Mouse (Mus musculus) heart, embryonic 16.5 days (tissue): ENCODE data around the gene B3galt4. TPM values are rescaled to one million over a fixed set of nuclear protein-coding genes. Genes with fewer than 3 reads are reported as not detected.

Source experiments
- ATAC-seq: fragments of 200-750 bp; cut with Nextera tagmentation; replicated peaks from 2 replicates; pipeline ENCODE4 v1.8.0; 2017; ENCODE audit warnings: moderate number of reproducible peaks; ENCODE audit not compliant: insufficient read depth, low FRiP score; ENCODE audit errors: extremely low read depth
- H3K27ac ChIP-seq: fragments of 300-500 bp; sonication (generic); 2 replicates; pipeline ENCODE4 v1.5.1; 2014; ENCODE audit warnings: mild to moderate bottlenecking, low read length, control low read depth, moderate library complexity
- H3K27me3 ChIP-seq: fragments of 300-500 bp; sonication (generic); 2 replicates; pipeline ENCODE4 v1.6.1; 2014; ENCODE audit warnings: low read length, mixed read lengths; ENCODE audit not compliant: control insufficient read depth, insufficient read depth
- H3K36me3 ChIP-seq: fragments of 300-500 bp; sonication (generic); 2 replicates; pipeline ENCODE4 v1.6.1; 2014; ENCODE audit not compliant: control insufficient read depth, insufficient read depth
- H3K4me1 ChIP-seq: fragments of 300-500 bp; sonication (generic); 2 replicates; pipeline ENCODE4 v1.6.1; 2014; ENCODE audit warnings: low read length, mixed read lengths; ENCODE audit not compliant: control insufficient read depth, insufficient read depth
- H3K4me2 ChIP-seq: fragments of 300-500 bp; sonication (generic); 2 replicates; pipeline ENCODE4 v1.6.1; 2014; ENCODE audit warnings: low read depth, mild to moderate bottlenecking, control low read depth, low read length
- H3K4me3 ChIP-seq: fragments of 300-500 bp; sonication (generic); 2 replicates; pipeline ENCODE4 v1.5.1; 2014; ENCODE audit warnings: mild to moderate bottlenecking, control low read depth, low read length
- H3K9ac ChIP-seq: fragments of 300-500 bp; sonication (generic); 2 replicates; pipeline ENCODE4 v1.6.1; 2014; ENCODE audit warnings: low read length, control low read depth
- H3K9me3 ChIP-seq: fragments of 300-500 bp; sonication (generic); replicated peaks from 2 replicates; pipeline ENCODE4 v1.6.1; 2016; ENCODE audit warnings: low read length; ENCODE audit not compliant: control insufficient read depth
- WGBS: fragments of 180-500 bp; shearing (Covaris S2); extraction: QIAGEN DNeasy Blood & Tissue Kit; methylation state at CpG from one replicate; pipeline ENCODE4 v1.1.7; 2014; 5-methylcytosine and 5-hydroxymethylcytosine counted together
- polyA plus RNA-seq: library from polyadenylated mRNA; unstranded; fragments of >200 nt; fragmentation: Nextera tagmentation; extraction: Ambion mirVana; gene quantifications from 2 replicates; pipeline ENCODE4 v1.2.1, GENCODE M21; 2015

Gene B3galt4
- polyA plus RNA-seq, 1 experiment from 2014 or later, result 5.8 TPM

GRCm38 (mm10) chr17:33914969-33915391 is 36.3 kb downstream of the B3galt4 start:
- H3K4me1 ChIP-seq, result peaks cover 30% of the 10 kb centered on the region
- H3K27ac ChIP-seq, result no peak overlapping the region
- peak overlapping the region; percentile 52; the same call in 1 of the 2 replicates for H3K9ac ChIP-seq

DNA sequence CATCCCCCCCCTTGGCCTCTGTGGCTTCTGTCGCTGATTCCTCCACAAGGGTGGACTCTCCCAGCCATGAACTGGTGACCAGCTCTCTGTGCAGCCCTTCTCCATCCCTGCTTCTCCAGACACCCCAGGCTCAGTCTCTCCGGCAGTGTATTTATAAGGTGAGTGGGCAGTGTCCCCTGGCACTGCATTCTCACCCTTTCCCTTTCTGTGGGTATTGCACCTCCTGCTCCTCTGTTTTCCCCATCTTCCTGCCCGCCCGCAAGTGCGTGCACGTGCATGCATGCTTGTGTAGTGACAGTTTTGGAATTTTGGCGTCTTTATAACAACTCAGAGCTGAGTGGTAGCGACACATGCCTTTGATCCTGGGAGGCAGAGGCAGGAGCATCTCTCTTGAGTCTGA is 37.4 kb downstream of the B3galt4 start:
- Histone ChIP-seq H3K4me1 (peaks cover 26% of the 10 kb centered on the region), H3K4me2 (no peak overlapping the region), H3K9ac (no peak overlapping the region), H3K36me3 (peaks cover 43% of the 10 kb centered on the region), H3K27me3 (no peaks in the 10 kb centered on the region), H3K4me3 (no peak overlapping the region), H3K9me3 (no peaks in the 10 kb centered on the region), H3K27ac (no peak overlapping the region)
- 95% methylated on average over 8 of the region's 8 CpGs for WGBS
- no peak for ATAC-seq

More at GRCm38 (mm10) chr17:33914969-33915391, 36.3 kb downstream of the B3galt4 start:
- no peak for ATAC-seq
- Histone ChIP-seq H3K27me3 (no peaks in the 10 kb centered on the region), H3K4me3 (peak overlapping the region; percentile 74), H3K9me3 (no peaks in the 10 kb centered on the region), H3K36me3 (peaks cover 43% of the 10 kb centered on the region), H3K4me2 (peak overlapping the region; percentile 66; the same call in 1 of the 2 replicates)
- 71% methylated on average over 13 of the region's 13 CpGs for WGBS

- Histone ChIP-seq H3K9me3 (no peaks in the 10 kb centered on the region), H3K9ac (no peak overlapping the region), H3K27me3 (no peaks in the 10 kb centered on the region), H3K27ac (no peak overlapping the region), H3K4me3 (no peak overlapping the region), H3K4me1 (peaks cover 21% of the 10 kb centered on the region), H3K4me2 (no peak overlapping the region), H3K36me3 (peaks cover 43% of the 10 kb centered on the region)
- no peak for ATAC-seq
- WGBS, result 86% methylated on average over 10 of the region's 10 CpGs
These were observed 38.0 kb downstream of the B3galt4 start for GRCm38 (mm10) chr17:33913264-33913663.

DNA sequence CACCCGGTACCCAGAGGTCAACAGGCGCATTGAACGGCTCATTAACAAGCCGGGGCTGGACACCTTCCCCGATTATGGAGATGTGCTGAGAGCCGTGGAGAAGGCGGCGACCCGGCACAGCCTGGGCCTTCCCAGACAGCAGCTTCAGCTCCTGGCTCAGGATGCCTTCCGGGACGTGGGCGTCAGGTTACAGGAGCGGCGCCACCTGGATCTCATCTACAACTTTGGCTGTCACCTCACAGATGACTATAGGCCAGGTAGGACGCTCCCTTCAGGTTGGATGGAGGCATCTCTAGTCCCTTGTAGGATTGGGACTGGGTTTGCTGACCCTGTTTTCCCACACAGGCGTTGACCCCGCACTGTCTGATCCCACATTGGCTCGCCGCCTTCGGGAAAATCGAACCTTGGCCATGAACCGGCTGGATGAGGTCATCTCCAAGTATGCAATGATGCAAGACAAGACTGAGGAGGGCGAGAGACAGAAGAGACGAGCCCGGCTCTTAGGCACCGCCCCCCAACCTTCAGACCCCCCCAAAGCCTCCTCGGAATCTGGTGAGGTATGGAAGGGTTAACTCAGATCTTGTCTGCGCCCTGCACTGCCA is 39.4 kb downstream of the B3galt4 start:
- H3K27me3 ChIP-seq, result no peaks in the 10 kb centered on the region
- H3K4me2 ChIP-seq, result no peak overlapping the region
- peaks cover 33% of the 10 kb centered on the region for H3K36me3 ChIP-seq
- peaks cover 18% of the 10 kb centered on the region for H3K4me1 ChIP-seq
- 86% methylated on average over 28 of the region's 28 CpGs for WGBS
- H3K9me3 ChIP-seq, result no peaks in the 10 kb centered on the region
- no peak overlapping the region for H3K4me3 ChIP-seq
- H3K27ac ChIP-seq, result no peak overlapping the region
- ATAC-seq, result no peak
- H3K9ac ChIP-seq, result no peak overlapping the region

DNA sequence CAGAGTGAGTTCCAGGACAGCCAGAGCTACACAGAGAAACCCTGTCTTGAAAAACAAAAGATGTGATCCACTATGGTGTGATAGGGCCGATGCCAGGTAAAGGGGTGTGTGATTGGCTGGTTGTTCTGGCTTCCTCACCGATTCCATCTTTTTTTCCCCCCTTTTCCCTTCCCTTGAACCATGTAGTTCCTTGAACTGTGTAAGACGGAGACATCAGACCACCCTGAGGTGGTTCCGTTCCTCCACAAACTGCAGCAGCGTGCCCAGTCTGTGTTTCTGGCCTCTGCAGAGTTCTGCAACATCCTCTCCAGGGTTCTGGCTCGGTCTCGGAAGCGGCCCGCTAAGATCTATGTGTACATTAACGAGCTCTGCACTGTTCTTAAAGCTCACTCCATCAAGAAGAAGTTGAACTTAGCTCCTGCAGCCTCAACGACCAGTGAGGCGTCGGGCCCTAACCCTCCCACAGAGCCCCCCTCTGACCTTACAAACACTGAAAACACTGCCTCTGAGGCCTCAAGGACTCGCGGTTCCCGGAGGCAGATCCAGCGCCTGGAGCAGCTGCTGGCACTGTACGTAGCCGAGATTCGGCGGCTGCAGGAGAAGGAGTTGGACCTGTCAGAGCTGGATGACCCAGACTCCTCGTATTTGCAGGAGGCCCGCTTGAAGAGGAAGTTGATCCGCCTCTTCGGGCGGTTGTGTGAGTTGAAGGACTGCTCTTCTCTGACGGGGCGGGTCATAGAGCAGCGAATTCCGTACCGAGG is 40.1 kb downstream of the B3galt4 start:
- WGBS, result 87% methylated on average over 31 of the region's 31 CpGs
- no peaks in the 10 kb centered on the region for H3K9me3 ChIP-seq
- H3K9ac ChIP-seq, result no peak overlapping the region
- peaks cover 13% of the 10 kb centered on the region for H3K4me1 ChIP-seq
- peaks cover 33% of the 10 kb centered on the region for H3K36me3 ChIP-seq
- no peak overlapping the region for H3K4me3 ChIP-seq
- ATAC-seq, result no peak
- no peak overlapping the region for H3K27ac ChIP-seq
- H3K27me3 ChIP-seq, result no peaks in the 10 kb centered on the region
- no peak overlapping the region for H3K4me2 ChIP-seq

GRCm38 (mm10) chr17:33910346-33911051 is 40.8 kb downstream of the B3galt4 start:
- peak overlapping the region; percentile 89 for H3K27ac ChIP-seq
- peaks cover 33% of the 10 kb centered on the region for H3K36me3 ChIP-seq
- no peak for ATAC-seq
- H3K9ac ChIP-seq, result peak overlapping the region; percentile 90
- peaks cover 13% of the 10 kb centered on the region for H3K4me1 ChIP-seq
- no peaks in the 10 kb centered on the region for H3K27me3 ChIP-seq
- H3K9me3 ChIP-seq, result no peaks in the 10 kb centered on the region
- H3K4me3 ChIP-seq, result peak overlapping the region; percentile 77
- peak overlapping the region; percentile 77 for H3K4me2 ChIP-seq
- WGBS, result 47% methylated on average over 11 of the region's 11 CpGs

GRCm38 (mm10) chr17:33909869-33910250 is 41.4 kb downstream of the B3galt4 start:
- H3K27ac ChIP-seq, result peak overlapping the region; percentile 89

DNA sequence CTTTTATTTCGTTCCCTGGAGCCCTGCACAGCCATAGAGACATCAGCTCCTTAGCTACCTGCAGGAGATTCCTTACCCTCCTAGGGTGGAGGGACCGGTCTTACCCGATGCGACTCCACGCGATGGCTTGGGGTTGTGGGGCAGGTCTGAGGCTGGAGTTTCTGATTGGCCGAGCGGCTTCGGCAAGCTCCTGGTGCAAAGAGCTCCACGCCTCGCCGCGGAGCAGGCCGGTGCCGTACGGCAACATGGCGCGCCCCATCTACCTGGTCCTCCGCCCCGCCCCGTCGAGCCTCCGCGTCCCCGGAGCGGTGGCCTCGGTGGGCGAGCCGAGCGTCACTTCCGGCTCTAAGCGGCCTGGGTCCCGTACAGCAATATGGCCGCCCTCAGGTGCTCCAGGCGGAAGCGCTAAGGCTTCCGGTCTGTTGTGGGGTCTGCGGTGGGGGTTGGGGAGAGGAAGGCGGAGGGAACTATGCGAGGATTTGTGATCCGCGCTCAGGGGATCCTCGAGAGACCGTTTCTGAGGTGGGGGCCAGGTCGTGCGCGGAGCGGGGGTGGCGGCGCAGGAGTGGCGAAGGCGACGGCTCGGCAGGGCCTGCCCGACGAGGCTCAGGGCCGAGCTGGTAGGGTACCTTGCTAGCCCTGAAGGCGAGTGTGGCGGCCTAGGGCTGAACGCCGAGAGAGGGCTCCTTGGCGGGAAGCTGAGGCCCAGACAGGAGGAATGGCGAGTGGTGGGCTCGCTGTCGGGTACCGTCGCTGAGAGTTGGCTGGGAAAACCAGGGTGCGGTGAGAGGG is 42.0 kb downstream of the B3galt4 start, which contains the start of gene Daxx:
Gene Daxx, plus strand, starts transcription at position 338 of the 792 bp plus-strand sequence.
- H3K9me3 ChIP-seq, result no peaks in the 10 kb centered on the region
- H3K27ac ChIP-seq, result peak within 1 kb of the TSS; percentile 89
- peak; percentile 96 for ATAC-seq
- H3K27me3 ChIP-seq, result no peaks in the 10 kb centered on the region
- H3K36me3 ChIP-seq, result peaks cover 30% of the 10 kb centered on the region
- H3K9ac ChIP-seq, result peak within 1 kb of the TSS; percentile 90
- under 1% methylated on average over 68 of the region's 68 CpGs for WGBS
- H3K4me3 ChIP-seq, result peak within 1 kb of the TSS; percentile 77
- peaks cover 7% of the 10 kb centered on the region for H3K4me1 ChIP-seq
- H3K4me2 ChIP-seq, result peak within 1 kb of the TSS; percentile 94

More at GRCm38 (mm10) chr17:33909869-33910250, 41.4 kb downstream of the B3galt4 start:
- Histone ChIP-seq H3K9ac (peak overlapping the region; percentile 90), H3K36me3 (peaks cover 33% of the 10 kb centered on the region), H3K27me3 (no peaks in the 10 kb centered on the region), H3K4me1 (peaks cover 7% of the 10 kb centered on the region), H3K9me3 (no peaks in the 10 kb centered on the region), H3K4me3 (peak overlapping the region; percentile 77), H3K4me2 (peak overlapping the region; percentile 77)
- under 1% methylated on average over 14 of the region's 14 CpGs for WGBS
- 0 out of 2 replicates have a peak, but pooled peaks have one; percentile 0 for ATAC-seq
